Mouse (Mus musculus): Measurements from ENCODE around the gene Tmtc1. TPM values are rescaled to one million over a fixed set of nuclear protein-coding genes. Genes with fewer than 3 reads are reported as not detected.

Tmtc1 gene
- polyA plus RNA-seq, 1 experiment, result 0.01 TPM

- no peaks in the 10 kb centered on the region for H3K79me2 ChIP-seq (ENCODE audit: control insufficient read depth, insufficient read depth)
- H3ac ChIP-seq (ENCODE audit: control insufficient read depth, insufficient read length), result no peak overlapping the region
- no peak overlapping the region for H3K4me3 ChIP-seq
- TF ChIP-seq TCF12 (IDR thresholded peaks at IDR 0.05; ENCODE audit: insufficient read depth, poor library complexity, severe bottlenecking) (no peak), SRF (IDR thresholded peaks at IDR 0.05; ENCODE audit: control insufficient read depth, insufficient read length, low read depth) (no peak), USF1 (IDR thresholded peaks at IDR 0.05; ENCODE audit: low read depth) (no peak), MYOG (IDR thresholded peaks at IDR 0.05; ENCODE audit: control insufficient read depth in 1 of 3, insufficient read depth in 1 of 3, insufficient read length in 2 of 3, low read depth in 2 of 3) (no peak), REST (IDR thresholded peaks at IDR 0.05; ENCODE audit: insufficient read depth, insufficient read length) (no peak), TCF3 (IDR thresholded peaks at IDR 0.05; ENCODE audit: insufficient read length, low read depth) (no peak), CEBPB (IDR thresholded peaks at IDR 0.05; ENCODE audit: insufficient read depth, poor library complexity, severe bottlenecking) (no peak), E2F4 (IDR thresholded peaks at IDR 0.05; ENCODE audit: insufficient read depth) (no peak), POLR2AphosphoS2 (IDR thresholded peaks at IDR 0.05; ENCODE audit: insufficient read length, low read depth) (no peak), POLR2A (IDR thresholded peaks at IDR 0.05; ENCODE audit: insufficient read length, low read depth) (no peak), MYOD1 (IDR thresholded peaks at IDR 0.05; ENCODE audit: control insufficient read depth in 1 of 3, insufficient read length in 2 of 3, low read depth in 2 of 3) (no peak), MAX (IDR thresholded peaks at IDR 0.05; ENCODE audit: low read depth) (no peak)
- H3K4me2 ChIP-seq (ENCODE audit: low read depth), result no peak overlapping the region
- H3K27me3 ChIP-seq (ENCODE audit: control insufficient read depth, insufficient read depth, insufficient read length), result no peaks in the 10 kb centered on the region
- no peaks in the 10 kb centered on the region for H3K36me3 ChIP-seq (ENCODE audit: control insufficient read depth, insufficient read depth)
These were observed 34.2 kb upstream of the Tmtc1 start for GRCm38 (mm10) chr6:148478350-148478749.

GRCm38 (mm10) chr6:148472289-148472688, 28.1 kb upstream of the Tmtc1 start:
- Histone ChIP-seq H3K36me3 (ENCODE audit: control insufficient read depth, insufficient read depth) (no peaks in the 10 kb centered on the region), H3K27me3 (ENCODE audit: control insufficient read depth, insufficient read depth, insufficient read length) (no peaks in the 10 kb centered on the region), H3K79me2 (ENCODE audit: control insufficient read depth, insufficient read depth) (no peaks in the 10 kb centered on the region), H3ac (ENCODE audit: control insufficient read depth, insufficient read length) (no peak overlapping the region), H3K4me3 (no peak overlapping the region), H3K4me2 (ENCODE audit: low read depth) (no peak overlapping the region)
- no peak for TF ChIP-seq MAX (IDR thresholded peaks at IDR 0.05; ENCODE audit: low read depth)
- no peak for TF ChIP-seq REST (IDR thresholded peaks at IDR 0.05; ENCODE audit: insufficient read depth, insufficient read length)
- TF ChIP-seq MYOG (IDR thresholded peaks at IDR 0.05; ENCODE audit: control insufficient read depth in 1 of 3, insufficient read depth in 1 of 3, insufficient read length in 2 of 3, low read depth in 2 of 3), result no peak
- TF ChIP-seq USF1 (IDR thresholded peaks at IDR 0.05; ENCODE audit: low read depth), result no peak
- TF ChIP-seq SRF (IDR thresholded peaks at IDR 0.05; ENCODE audit: control insufficient read depth, insufficient read length, low read depth), result no peak

- TF ChIP-seq MAX (IDR thresholded peaks at IDR 0.05; ENCODE audit: low read depth), result no peak
- no peak for TF ChIP-seq MYOD1 (IDR thresholded peaks at IDR 0.05; ENCODE audit: control insufficient read depth in 1 of 3, insufficient read length in 2 of 3, low read depth in 2 of 3)
- no peak for TF ChIP-seq SRF (IDR thresholded peaks at IDR 0.05; ENCODE audit: control insufficient read depth, insufficient read length, low read depth)
- no peak for TF ChIP-seq E2F4 (IDR thresholded peaks at IDR 0.05; ENCODE audit: insufficient read depth)
- no peak for TF ChIP-seq CEBPB (IDR thresholded peaks at IDR 0.05; ENCODE audit: insufficient read depth, poor library complexity, severe bottlenecking)
- no peaks in the 10 kb centered on the region for H3K79me2 ChIP-seq (ENCODE audit: control insufficient read depth, insufficient read depth)
- no peak overlapping the region for H3K4me2 ChIP-seq (ENCODE audit: low read depth)
- H3K36me3 ChIP-seq (ENCODE audit: control insufficient read depth, insufficient read depth), result no peaks in the 10 kb centered on the region
- no peak overlapping the region for H3ac ChIP-seq (ENCODE audit: control insufficient read depth, insufficient read length)
- H3K4me3 ChIP-seq, result no peak overlapping the region
- no peaks in the 10 kb centered on the region for H3K27me3 ChIP-seq (ENCODE audit: control insufficient read depth, insufficient read depth, insufficient read length)
These were observed 23.8 kb upstream of the Tmtc1 start for GRCm38 (mm10) chr6:148467924-148468389.

- Histone ChIP-seq H3K27me3 (ENCODE audit: control insufficient read depth, insufficient read depth, insufficient read length) (no peaks in the 10 kb centered on the region), H3K79me2 (ENCODE audit: control insufficient read depth, insufficient read depth) (no peaks in the 10 kb centered on the region), H3K4me2 (ENCODE audit: low read depth) (no peak overlapping the region), H3ac (ENCODE audit: control insufficient read depth, insufficient read length) (no peak overlapping the region), H3K4me3 (no peak overlapping the region), H3K36me3 (ENCODE audit: control insufficient read depth, insufficient read depth) (no peaks in the 10 kb centered on the region)
- TF ChIP-seq TCF12 (IDR thresholded peaks at IDR 0.05; ENCODE audit: insufficient read depth, poor library complexity, severe bottlenecking), result no peak
- no peak for TF ChIP-seq MYOG (IDR thresholded peaks at IDR 0.05; ENCODE audit: control insufficient read depth in 1 of 3, insufficient read depth in 1 of 3, insufficient read length in 2 of 3, low read depth in 2 of 3)
- TF ChIP-seq POLR2AphosphoS2 (IDR thresholded peaks at IDR 0.05; ENCODE audit: insufficient read length, low read depth), result no peak
- TF ChIP-seq TCF3 (IDR thresholded peaks at IDR 0.05; ENCODE audit: insufficient read length, low read depth), result no peak
- no peak for TF ChIP-seq E2F4 (IDR thresholded peaks at IDR 0.05; ENCODE audit: insufficient read depth)
- no peak for TF ChIP-seq CEBPB (IDR thresholded peaks at IDR 0.05; ENCODE audit: insufficient read depth, poor library complexity, severe bottlenecking)
- TF ChIP-seq REST (IDR thresholded peaks at IDR 0.05; ENCODE audit: insufficient read depth, insufficient read length), result no peak
- TF ChIP-seq USF1 (IDR thresholded peaks at IDR 0.05; ENCODE audit: low read depth), result no peak
- no peak for TF ChIP-seq SRF (IDR thresholded peaks at IDR 0.05; ENCODE audit: control insufficient read depth, insufficient read length, low read depth)
- TF ChIP-seq MAX (IDR thresholded peaks at IDR 0.05; ENCODE audit: low read depth), result no peak
- TF ChIP-seq MYOD1 (IDR thresholded peaks at IDR 0.05; ENCODE audit: control insufficient read depth in 1 of 3, insufficient read length in 2 of 3, low read depth in 2 of 3), result no peak
- no peak for TF ChIP-seq POLR2A (IDR thresholded peaks at IDR 0.05; ENCODE audit: insufficient read length, low read depth)
These were observed 23.2 kb upstream of the Tmtc1 start for GRCm38 (mm10) chr6:148467170-148467921.

GRCm38 (mm10) chr6:148459636-148460035, 15.4 kb upstream of the Tmtc1 start:
- Histone ChIP-seq H3K27me3 (ENCODE audit: control insufficient read depth, insufficient read depth, insufficient read length) (no peaks in the 10 kb centered on the region), H3K4me3 (no peak overlapping the region), H3K79me2 (ENCODE audit: control insufficient read depth, insufficient read depth) (no peaks in the 10 kb centered on the region), H3K4me2 (ENCODE audit: low read depth) (no peak overlapping the region), H3K36me3 (ENCODE audit: control insufficient read depth, insufficient read depth) (no peaks in the 10 kb centered on the region), H3ac (ENCODE audit: control insufficient read depth, insufficient read length) (no peak overlapping the region)
- TF ChIP-seq TCF3 (IDR thresholded peaks at IDR 0.05; ENCODE audit: insufficient read length, low read depth) (no peak), POLR2A (IDR thresholded peaks at IDR 0.05; ENCODE audit: insufficient read length, low read depth) (no peak), TCF12 (IDR thresholded peaks at IDR 0.05; ENCODE audit: insufficient read depth, poor library complexity, severe bottlenecking) (no peak), MYOG (IDR thresholded peaks at IDR 0.05; ENCODE audit: control insufficient read depth in 1 of 3, insufficient read depth in 1 of 3, insufficient read length in 2 of 3, low read depth in 2 of 3) (no peak), E2F4 (IDR thresholded peaks at IDR 0.05; ENCODE audit: insufficient read depth) (no peak), REST (IDR thresholded peaks at IDR 0.05; ENCODE audit: insufficient read depth, insufficient read length) (no peak), MAX (IDR thresholded peaks at IDR 0.05; ENCODE audit: low read depth) (no peak), USF1 (IDR thresholded peaks at IDR 0.05; ENCODE audit: low read depth) (no peak), MYOD1 (IDR thresholded peaks at IDR 0.05; ENCODE audit: control insufficient read depth in 1 of 3, insufficient read length in 2 of 3, low read depth in 2 of 3) (no peak), POLR2AphosphoS2 (IDR thresholded peaks at IDR 0.05; ENCODE audit: insufficient read length, low read depth) (no peak), SRF (IDR thresholded peaks at IDR 0.05; ENCODE audit: control insufficient read depth, insufficient read length, low read depth) (no peak), CEBPB (IDR thresholded peaks at IDR 0.05; ENCODE audit: insufficient read depth, poor library complexity, severe bottlenecking) (no peak)

Measured in myocyte (in vitro differentiated cells).